Mouse (Mus musculus) neural tube, embryonic 12.5 days (tissue): ENCODE measurements around the gene Tubg2. TPM values are rescaled to one million over a fixed set of nuclear protein-coding genes. Genes with fewer than 3 reads are reported as not detected.

Experiments used
- ATAC-seq: fragments of 200-750 bp; cut with Nextera tagmentation; 2 replicates; pipeline ENCODE4 v1.8.0; 2017; ENCODE audit warnings: low read depth, mild to moderate bottlenecking, moderate TSS enrichment, moderate library complexity; ENCODE audit not compliant: low FRiP score
- H3K27ac ChIP-seq: fragments of 300-500 bp; sonication (generic); 2 replicates; pipeline ENCODE4 v1.5.1; 2016
- H3K27me3 ChIP-seq: fragments of 300-500 bp; sonication (generic); replicated peaks from 2 replicates; pipeline ENCODE4 v1.6.1; 2016; ENCODE audit warnings: mild to moderate bottlenecking
- H3K36me3 ChIP-seq: fragments of 300-500 bp; sonication (generic); 2 replicates; pipeline ENCODE4 v1.6.1; 2016; ENCODE audit warnings: mild to moderate bottlenecking
- H3K4me1 ChIP-seq: fragments of 300-500 bp; sonication (generic); 2 replicates; pipeline ENCODE4 v1.6.1; 2016
- H3K4me2 ChIP-seq: fragments of 300-500 bp; sonication (generic); replicated peaks from 2 replicates; pipeline ENCODE4 v1.6.1; 2016; ENCODE audit warnings: mild to moderate bottlenecking
- H3K4me3 ChIP-seq: fragments of 300-500 bp; sonication (generic); 2 replicates; pipeline ENCODE4 v1.5.1; 2016
- H3K9ac ChIP-seq: fragments of 300-500 bp; sonication (generic); 2 replicates; pipeline ENCODE4 v1.6.1; 2016; ENCODE audit warnings: mild to moderate bottlenecking
- H3K9me3 ChIP-seq: fragments of 300-500 bp; sonication (generic); 2 replicates; pipeline ENCODE4 v1.6.1; 2016; ENCODE audit warnings: mild to moderate bottlenecking
- WGBS: fragments of 180-500 bp; shearing (Covaris S2); methylation state at CpG from one replicate; pipeline ENCODE4 v1.1.7; 2016; 5-methylcytosine and 5-hydroxymethylcytosine counted together
- polyA plus RNA-seq: library from polyadenylated mRNA; unstranded; fragments of >200 nt; fragmentation: Nextera tagmentation; extraction: Ambion mirVana; gene quantifications from 2 replicates; pipeline ENCODE4 v1.2.1, GENCODE M21; 2016

The Tubg2 gene
- polyA plus RNA-seq, 1 experiment from 2014 or later: 13.4 TPM

- Histone ChIP-seq H3K36me3 (peaks cover 11% of the 10 kb centered on the region), H3K4me1 (peaks cover 48% of the 10 kb centered on the region), H3K4me3 (peak overlapping the region; percentile 67), H3K4me2 (peak overlapping the region; percentile 86), H3K27me3 (peaks cover 73% of the 10 kb centered on the region), H3K9ac (peak overlapping the region; percentile 66), H3K9me3 (no peaks in the 10 kb centered on the region), H3K27ac (no peak overlapping the region)
- ATAC-seq: no peak
- 11% methylated on average over 17 of the region's 17 CpGs for WGBS
Measured at GRCm38 (mm10) chr11:101169301-101170107, 13.8 kb downstream of the Tubg2 start.

GRCm38 (mm10) chr11:101170354-101170810 is 14.7 kb downstream of the Tubg2 start, which contains the start of gene Cntnap1:
TSS of gene Cntnap1 (plus strand) at chr11:101170523.
- Histone ChIP-seq H3K27me3 (peaks cover 73% of the 10 kb centered on the region), H3K27ac (0 out of 2 replicates have a peak within 1 kb of the TSS, but pooled peaks have one; percentile 10), H3K4me1 (peaks cover 49% of the 10 kb centered on the region), H3K9ac (peak within 1 kb of the TSS; percentile 66), H3K36me3 (peaks cover 11% of the 10 kb centered on the region), H3K4me2 (peak within 1 kb of the TSS; percentile 86), H3K4me3 (peak within 1 kb of the TSS; percentile 67), H3K9me3 (no peaks in the 10 kb centered on the region)
- no peak for ATAC-seq
- WGBS: under 1% methylated on average over 35 of the region's 35 CpGs

- WGBS: under 1% methylated on average over 49 of the region's 50 CpGs
- Histone ChIP-seq H3K27ac (peak within 1 kb of the TSS; percentile 51; the same call in 1 of the 2 replicates), H3K4me2 (peak within 1 kb of the TSS; percentile 86), H3K9ac (peak within 1 kb of the TSS; percentile 66), H3K36me3 (peaks cover 11% of the 10 kb centered on the region), H3K27me3 (peaks cover 71% of the 10 kb centered on the region), H3K9me3 (no peaks in the 10 kb centered on the region), H3K4me3 (peak within 1 kb of the TSS; percentile 67), H3K4me1 (peaks cover 50% of the 10 kb centered on the region)
- ATAC-seq: peak; percentile 95
Measured at GRCm38 (mm10) chr11:101170811-101171610, 15.3 kb downstream of the Tubg2 start, which contains the start of gene Plekhh3. TSS of gene Plekhh3 (minus strand) at chr11:101171351.

- WGBS: under 1% methylated on average over 31 of the region's 31 CpGs
- Histone ChIP-seq H3K9me3 (no peaks in the 10 kb centered on the region), H3K4me1 (peaks cover 59% of the 10 kb centered on the region), H3K27ac (peak overlapping the region; percentile 51; the same call in 1 of the 2 replicates), H3K4me3 (peak overlapping the region; percentile 43), H3K27me3 (peaks cover 71% of the 10 kb centered on the region), H3K36me3 (peaks cover 10% of the 10 kb centered on the region), H3K9ac (0 out of 2 replicates have a peak overlapping the region, but pooled peaks have one; percentile 33), H3K4me2 (peak overlapping the region; percentile 86)
- peak; percentile 42 for ATAC-seq
Measured at GRCm38 (mm10) chr11:101171721-101172433, 16.2 kb downstream of the Tubg2 start.

GRCm38 (mm10) chr11:101172434-101172815 is 16.7 kb downstream of the Tubg2 start:
- Histone ChIP-seq H3K4me3 (peak overlapping the region; percentile 43), H3K4me1 (peaks cover 59% of the 10 kb centered on the region), H3K9ac (0 out of 2 replicates have a peak overlapping the region, but pooled peaks have one; percentile 33), H3K9me3 (no peaks in the 10 kb centered on the region), H3K36me3 (peaks cover 4% of the 10 kb centered on the region), H3K4me2 (peak overlapping the region; percentile 86), H3K27ac (no peak overlapping the region), H3K27me3 (peaks cover 71% of the 10 kb centered on the region)
- 14% methylated on average over 5 of the region's 5 CpGs for WGBS
- ATAC-seq: no peak

GRCm38 (mm10) chr11:101173112-101173511 is 17.4 kb downstream of the Tubg2 start:
- H3K9me3 ChIP-seq: no peaks in the 10 kb centered on the region
- no peak overlapping the region for H3K4me3 ChIP-seq
- peaks cover 63% of the 10 kb centered on the region for H3K4me1 ChIP-seq
- no peak overlapping the region for H3K9ac ChIP-seq
- H3K27ac ChIP-seq: no peak overlapping the region
- 5% methylated on average over 11 of the region's 11 CpGs for WGBS
- peaks cover 71% of the 10 kb centered on the region for H3K27me3 ChIP-seq
- H3K36me3 ChIP-seq: no peaks in the 10 kb centered on the region
- H3K4me2 ChIP-seq: peak overlapping the region; percentile 70
- ATAC-seq: no peak

- peaks cover 71% of the 10 kb centered on the region for H3K27me3 ChIP-seq
- H3K9me3 ChIP-seq: no peaks in the 10 kb centered on the region
- peak overlapping the region; percentile 48 for H3K9ac ChIP-seq
- H3K4me1 ChIP-seq: peaks cover 66% of the 10 kb centered on the region
- H3K27ac ChIP-seq: no peak overlapping the region
- no peaks in the 10 kb centered on the region for H3K36me3 ChIP-seq
- ATAC-seq: peak; percentile 52
- peak overlapping the region; percentile 27 for H3K4me3 ChIP-seq
- 1% methylated on average over 61 of the region's 61 CpGs for WGBS
- peak overlapping the region; percentile 70 for H3K4me2 ChIP-seq
Measured at GRCm38 (mm10) chr11:101173631-101174388, 18.1 kb downstream of the Tubg2 start.

- Histone ChIP-seq H3K4me1 (peaks cover 60% of the 10 kb centered on the region), H3K4me2 (peak overlapping the region; percentile 70), H3K4me3 (peak overlapping the region; percentile 27; the same call in 1 of the 2 replicates), H3K9ac (peak overlapping the region; percentile 48), H3K9me3 (no peaks in the 10 kb centered on the region), H3K36me3 (no peaks in the 10 kb centered on the region), H3K27ac (no peak overlapping the region), H3K27me3 (peaks cover 70% of the 10 kb centered on the region)
- 21% methylated on average over 9 of the region's 9 CpGs for WGBS
- no peak for ATAC-seq
Measured at GRCm38 (mm10) chr11:101174389-101174745, 18.7 kb downstream of the Tubg2 start.

- 20% methylated on average over 14 of the region's 14 CpGs for WGBS
- H3K36me3 ChIP-seq: no peaks in the 10 kb centered on the region
- no peak for ATAC-seq
- peaks cover 64% of the 10 kb centered on the region for H3K27me3 ChIP-seq
- H3K4me2 ChIP-seq: peak within 1 kb of the TSS; percentile 70
- no peak within 1 kb of the TSS for H3K27ac ChIP-seq
- H3K9me3 ChIP-seq: no peaks in the 10 kb centered on the region
- H3K4me3 ChIP-seq: peak within 1 kb of the TSS; percentile 31
- H3K4me1 ChIP-seq: peaks cover 53% of the 10 kb centered on the region
- H3K9ac ChIP-seq: peak within 1 kb of the TSS; percentile 48
Measured at GRCm38 (mm10) chr11:101174851-101175628, 19.3 kb downstream of the Tubg2 start, which contains the start of gene Ccr10. TSS of gene Ccr10 (minus strand) at chr11:101175443.

GRCm38 (mm10) chr11:101175636-101176116 is 20.0 kb downstream of the Tubg2 start:
- H3K27ac ChIP-seq: no peak overlapping the region
- H3K4me1 ChIP-seq: peaks cover 47% of the 10 kb centered on the region
- WGBS: 9% methylated on average over 11 of the region's 11 CpGs
- peak overlapping the region; percentile 70 for H3K4me2 ChIP-seq
- H3K36me3 ChIP-seq: no peaks in the 10 kb centered on the region
- peaks cover 61% of the 10 kb centered on the region for H3K27me3 ChIP-seq
- no peaks in the 10 kb centered on the region for H3K9me3 ChIP-seq
- H3K9ac ChIP-seq: peak overlapping the region; percentile 47; the same call in 1 of the 2 replicates
- peak overlapping the region; percentile 31 for H3K4me3 ChIP-seq
- no peak for ATAC-seq
